Mouse (Mus musculus): ENCODE measurements at regions not wholly inside any gene's neighbourhood (a gene's known extent, or its start where the extent isn't known, plus 50 kb on each side); places are given as distances from the start of the nearest gene placed in this dataset.

DNA sequence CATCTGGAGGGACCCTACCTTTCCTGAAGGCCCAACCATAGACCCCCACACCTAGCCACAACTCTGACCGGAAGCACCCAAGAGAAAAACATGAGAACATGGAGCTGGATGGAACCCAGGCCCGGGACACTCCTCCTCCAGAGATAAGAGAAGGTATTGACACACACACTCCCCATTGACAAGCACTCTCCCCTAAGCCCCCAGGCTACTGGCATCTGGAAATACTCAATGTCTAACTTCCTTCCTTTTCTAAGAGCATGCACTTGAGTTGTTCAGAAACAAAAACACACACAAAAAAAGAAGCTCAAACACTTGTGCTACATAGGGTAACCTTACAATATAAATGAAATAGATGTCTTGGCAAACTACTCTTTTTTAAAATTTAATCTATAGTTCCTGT lies 113.9 kb upstream of the Olfm3 start:
- Histone ChIP-seq H3K27ac (no peak overlapping the region), H3K9ac (no peak overlapping the region), H3K9me3 (replicated peaks) (no peaks in the 10 kb centered on the region), H3K27me3 (no peaks in the 10 kb centered on the region), H3K4me3 (no peak overlapping the region), H3K36me3 (ENCODE audit: poor library complexity, severe bottlenecking) (no peaks in the 10 kb centered on the region), H3K4me1 (no peaks in the 10 kb centered on the region), H3K4me2 (no peak overlapping the region)
- no peak for ATAC-seq
- WGBS = 67% methylated on average over 2 of the region's 2 CpGs

DNA sequence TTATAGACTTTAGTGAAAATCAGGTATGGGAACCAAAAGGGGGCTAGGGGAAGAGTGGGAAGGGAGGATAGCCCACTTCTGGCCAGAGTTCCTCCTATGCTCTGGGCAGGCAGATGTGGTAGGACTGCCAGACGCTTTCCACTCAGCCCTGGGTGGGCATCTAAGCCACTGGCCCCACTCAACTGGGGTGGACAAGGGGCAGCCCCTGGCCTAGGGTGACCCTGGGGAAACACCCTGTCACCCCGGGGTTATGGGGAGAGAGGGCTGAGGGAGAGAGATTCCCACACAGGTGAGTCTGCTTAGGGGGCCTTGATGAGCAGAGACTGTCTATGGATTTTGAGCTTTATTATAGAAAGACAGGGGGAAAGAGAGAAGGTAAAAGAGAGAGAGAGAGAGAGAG lies 70.8 kb upstream of the Olfm3 start:
- no peak overlapping the region for H3K9ac ChIP-seq
- H3K4me3 ChIP-seq = no peak overlapping the region
- H3K9me3 ChIP-seq (replicated peaks) = no peaks in the 10 kb centered on the region
- no peaks in the 10 kb centered on the region for H3K4me1 ChIP-seq
- H3K27me3 ChIP-seq = no peaks in the 10 kb centered on the region
- no peak overlapping the region for H3K4me2 ChIP-seq
- no peak overlapping the region for H3K27ac ChIP-seq
- no peaks in the 10 kb centered on the region for H3K36me3 ChIP-seq (ENCODE audit: poor library complexity, severe bottlenecking)
- ATAC-seq = no peak
- 81% methylated on average over 2 of the region's 2 CpGs for WGBS

Data from forebrain, embryonic 13.5 days (tissue).